Mouse (Mus musculus) activated CD4-positive, CD25-positive, alpha-beta regulatory T cell, adult 4 months (primary cell): Measurements from ENCODE around the gene Cenpo. TPM values are rescaled to one million over a fixed set of nuclear protein-coding genes. Genes with fewer than 3 reads are reported as not detected.
"Not testable (repeated sequence)": the region's sequence is repeated elsewhere in the genome, so short reads cannot be mapped to it uniquely, and the experiment has no call there.

Experiments used
- ATAC-seq: one replicate; pipeline ENCODE4 v1.8.0; 2017
- polyA plus RNA-seq, 2 experiments: library from polyadenylated mRNA; unstranded; fragments of 100-300 nt; shearing (Covaris generic); gene quantifications; one replicate each; pipeline ENCODE4 v1.2.1; 2017

The Cenpo gene
- polyA plus RNA-seq, result 10 to 100 TPM; 19.7 to 24.5 TPM

- peak; percentile 94 for ATAC-seq
Measured at GRCm38 (mm10) chr12:4233572-4234508, at the start of gene Cenpo, which contains the start of gene Ptrhd1. TSS of gene Cenpo (minus strand) at chr12:4234294. TSS of gene Ptrhd1 (plus strand) at chr12:4234027.

- ATAC-seq, result no peak
Measured at GRCm38 (mm10) chr12:4279878-4280277, 45.8 kb upstream of the Cenpo start.

GRCm38 (mm10) chr12:4278978-4279755 is 45.1 kb upstream of the Cenpo start:
- ATAC-seq, result peak; percentile 23

DNA sequence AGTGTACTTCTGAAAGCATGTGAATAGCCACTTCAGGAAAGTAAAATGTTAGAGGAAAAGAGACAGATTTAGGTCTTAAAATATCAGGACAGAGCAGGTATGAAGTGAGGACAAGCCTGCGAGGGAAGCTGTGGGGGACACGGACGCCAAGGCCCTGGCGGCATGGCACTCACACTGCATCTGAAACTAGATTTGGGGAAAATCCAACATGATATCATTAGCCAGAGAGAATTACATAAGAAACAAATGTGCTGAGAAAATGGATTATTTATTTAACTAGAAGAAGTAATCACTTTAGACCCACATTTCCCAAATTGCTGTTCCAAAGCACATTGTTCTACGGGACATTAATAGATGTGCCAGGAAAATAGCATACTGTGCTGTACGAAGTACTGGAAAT is 37.0 kb upstream of the Cenpo start:
- no peak for ATAC-seq

DNA sequence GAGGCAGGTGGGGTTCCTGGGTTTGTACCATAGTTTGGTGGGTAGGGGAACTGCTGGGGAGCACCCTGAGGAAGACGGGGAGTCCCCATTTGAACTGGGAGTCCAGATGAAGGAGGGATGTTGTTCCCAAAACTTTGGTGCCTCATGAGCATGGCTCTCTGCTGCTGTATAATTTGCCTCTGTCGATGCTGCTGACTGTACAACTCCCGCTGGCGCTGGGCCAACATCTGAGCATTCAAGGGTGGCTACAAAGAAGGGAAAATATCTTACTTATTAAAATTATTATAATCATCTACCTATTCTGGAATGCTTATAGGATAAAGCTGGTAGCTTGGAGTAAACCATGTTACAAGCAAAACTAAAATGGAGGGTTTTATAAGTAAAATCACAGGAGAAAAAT is 33.7 kb upstream of the Cenpo start:
- ATAC-seq, result no peak

GRCm38 (mm10) chr12:4252742-4253655 is 18.9 kb upstream of the Cenpo start:
- no peak for ATAC-seq

- ATAC-seq, result no peak
Measured at GRCm38 (mm10) chr12:4249786-4250185, 15.7 kb upstream of the Cenpo start.

DNA sequence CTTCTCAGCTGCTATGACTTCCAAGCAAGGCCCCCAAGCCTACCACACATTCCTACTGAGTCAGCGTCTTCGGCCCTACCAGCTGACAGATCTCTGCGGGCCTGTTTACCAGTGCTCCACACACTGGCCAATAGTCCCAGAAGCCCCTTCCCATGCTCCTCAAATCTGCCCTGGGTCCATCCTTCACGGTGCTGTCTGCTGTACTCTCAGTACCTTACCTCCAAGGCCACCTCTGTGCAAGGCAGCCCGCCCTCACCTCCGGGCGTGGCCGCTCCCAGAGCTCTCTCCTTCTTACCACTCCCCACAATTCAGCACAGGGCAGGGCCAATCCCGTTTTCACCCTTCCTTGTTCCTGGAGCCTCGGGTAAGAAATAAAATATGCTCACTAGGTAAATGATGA is 11.6 kb upstream of the Cenpo start:
- no peak for ATAC-seq

DNA sequence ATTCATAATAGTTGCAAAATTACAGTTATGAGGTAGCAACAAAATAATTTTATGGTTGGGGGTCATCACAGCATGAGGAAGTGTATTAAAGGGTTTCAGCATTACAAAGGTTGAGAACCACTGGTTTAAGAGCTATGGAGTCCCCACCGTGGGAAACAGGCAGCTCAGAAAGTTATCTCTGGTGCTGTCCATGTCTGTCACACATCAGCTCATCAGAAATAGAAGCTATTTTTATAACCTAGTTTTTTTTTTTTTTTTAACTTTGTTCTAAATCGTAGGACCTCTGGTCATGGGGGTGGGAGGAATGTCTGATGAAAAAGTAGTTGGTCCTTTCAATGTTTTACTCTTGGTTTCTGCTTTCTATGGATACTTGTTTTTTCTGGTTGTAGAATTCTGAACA is 9.7 kb upstream of the Cenpo start:
- ATAC-seq, result no peak

GRCm38 (mm10) chr12:4240281-4240680 is 6.2 kb upstream of the Cenpo start:
- ATAC-seq, result not testable (repeated sequence)

GRCm38 (mm10) chr12:4237481-4237880 is 3.4 kb upstream of the Cenpo start:
- no peak for ATAC-seq

DNA sequence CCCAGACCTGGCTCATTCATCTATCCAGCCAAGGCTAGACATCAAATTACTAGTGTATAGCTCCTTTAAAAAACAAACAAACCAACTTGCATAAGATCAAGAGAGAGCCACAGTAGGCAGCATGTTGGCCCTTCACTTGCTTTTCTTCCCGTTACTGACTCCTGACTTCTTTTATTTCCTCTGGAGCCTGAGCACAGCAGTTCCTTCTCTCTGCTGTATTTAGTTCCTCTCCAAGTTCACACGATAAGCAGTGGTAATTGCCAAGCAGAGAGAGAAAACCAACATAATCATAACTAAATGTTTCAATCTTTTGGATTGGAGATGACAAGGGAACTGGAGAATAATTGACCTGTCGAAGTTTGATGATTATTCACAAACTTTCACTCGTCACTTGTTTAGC is 1.3 kb downstream of the Cenpo start:
- ATAC-seq, result no peak

DNA sequence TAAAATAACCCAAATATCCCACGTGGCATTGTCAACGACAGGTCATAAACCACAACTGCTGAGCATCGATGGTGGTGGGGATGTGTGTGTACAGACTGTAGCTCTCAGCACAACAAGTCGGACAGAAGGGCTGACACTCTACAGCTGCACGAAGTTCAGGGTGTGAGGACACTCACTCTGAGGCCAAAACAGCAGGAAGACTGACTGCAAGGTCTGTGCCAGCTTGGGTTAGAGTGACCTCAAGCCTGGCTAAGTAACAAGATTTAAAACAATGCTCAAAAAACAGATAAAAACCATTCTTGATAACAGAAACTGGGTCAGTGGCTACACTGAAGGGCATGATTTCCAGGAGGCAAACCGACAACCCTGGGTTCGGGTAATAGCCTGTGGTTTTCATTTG is 3.9 kb downstream of the Cenpo start:
- no peak for ATAC-seq

- ATAC-seq, result no peak
Measured at GRCm38 (mm10) chr12:4212908-4213307, 21.2 kb downstream of the Cenpo start.

GRCm38 (mm10) chr12:4211174-4211573 is 22.9 kb downstream of the Cenpo start:
- no peak for ATAC-seq

DNA sequence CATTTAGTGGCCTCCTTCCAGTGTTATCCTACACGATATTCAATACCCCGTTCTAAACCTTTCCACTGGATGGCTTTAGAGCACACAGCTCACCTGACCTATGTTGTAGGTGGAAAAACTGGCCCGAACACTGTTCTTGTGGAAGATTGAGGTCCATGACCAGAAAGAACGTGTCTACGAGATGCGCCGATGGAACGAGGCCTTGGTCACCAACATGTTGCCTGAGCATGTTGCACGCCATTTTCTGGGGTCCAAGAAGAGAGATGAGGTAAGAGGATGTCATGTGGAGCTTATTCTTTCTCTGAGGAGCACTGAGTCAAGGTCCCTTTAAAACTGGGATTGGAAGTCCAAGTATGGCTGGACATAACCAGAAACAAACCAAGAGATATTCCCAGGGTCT is 24.9 kb downstream of the Cenpo start:
- ATAC-seq, result no peak

- peak; percentile 92 for ATAC-seq
Measured at GRCm38 (mm10) chr12:4208405-4209133, 25.5 kb downstream of the Cenpo start.

DNA sequence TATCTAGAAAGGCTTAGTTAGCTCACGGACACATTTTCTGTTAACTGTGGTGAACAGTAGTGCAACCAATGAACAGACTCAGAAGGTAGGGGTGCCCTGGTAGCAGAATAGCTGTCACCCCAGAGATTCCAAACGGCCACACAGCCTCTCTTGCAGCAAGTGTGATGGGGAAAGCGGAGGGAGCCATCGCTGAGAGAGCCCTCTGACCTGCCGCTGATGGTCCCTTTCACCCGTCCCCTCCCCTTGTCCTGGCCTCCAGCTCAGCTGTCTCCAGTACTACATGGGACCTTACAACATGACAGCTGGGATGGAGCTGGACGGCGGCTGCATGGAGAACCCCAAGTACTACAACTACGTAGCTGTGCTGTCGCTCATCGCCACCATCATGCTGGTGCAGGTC is 28.0 kb downstream of the Cenpo start:
- no peak for ATAC-seq

DNA sequence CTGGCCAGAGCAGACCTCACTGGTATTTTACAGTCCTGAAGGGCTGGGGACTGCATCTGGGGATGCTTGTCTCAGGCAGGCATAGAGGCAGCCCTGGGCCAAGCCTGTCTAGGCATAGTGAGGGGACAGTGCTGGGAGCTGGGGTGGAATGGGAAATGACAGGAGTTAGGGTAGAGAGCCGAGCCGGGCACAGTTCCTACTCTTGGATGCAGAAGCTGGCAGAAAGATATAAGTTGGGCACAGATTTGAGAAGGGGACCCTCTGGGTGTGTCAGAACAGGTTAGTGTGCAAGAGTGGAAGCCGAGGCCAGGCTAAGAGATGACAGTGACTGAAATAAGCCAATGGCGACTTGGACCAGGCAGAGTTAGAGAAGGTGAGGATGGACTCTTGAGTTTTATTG is 31.9 kb downstream of the Cenpo start:
- ATAC-seq, result no peak

DNA sequence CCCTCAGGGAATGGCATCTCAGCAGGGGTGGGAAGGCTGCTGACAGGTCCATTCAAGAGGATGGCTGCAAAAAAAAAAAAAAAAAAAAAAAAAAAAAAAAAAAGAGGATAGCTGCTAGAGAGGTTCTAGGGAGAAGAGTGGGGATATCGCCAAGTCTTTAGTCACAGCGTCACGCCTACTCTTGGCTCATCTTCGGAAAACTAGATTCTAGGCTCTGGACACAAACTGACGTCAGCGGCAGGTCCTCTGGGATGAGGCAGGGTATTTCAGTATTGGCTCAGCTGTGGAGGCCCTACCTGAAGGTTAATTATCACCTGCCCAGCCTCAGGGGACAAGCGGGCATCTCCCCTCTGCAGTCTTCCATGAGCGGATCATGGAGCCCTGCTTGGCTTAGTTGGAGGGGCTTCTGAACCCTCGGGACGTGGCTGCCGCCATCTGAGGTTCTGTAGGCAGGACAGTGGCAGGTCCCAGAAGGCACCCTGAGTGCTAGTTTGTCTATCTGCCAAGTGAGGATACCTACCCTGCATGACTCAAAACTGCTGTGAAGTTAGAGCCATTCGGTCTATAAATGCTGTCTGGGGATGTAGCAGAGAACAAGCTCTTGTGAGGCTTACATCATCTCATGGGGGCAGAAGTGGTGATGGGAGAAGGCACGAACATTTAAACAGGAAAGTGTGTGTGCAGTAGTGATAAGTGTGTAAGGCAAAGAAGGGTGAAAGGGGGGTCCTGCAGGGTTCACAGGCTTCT is 32.5 kb downstream of the Cenpo start:
- no peak for ATAC-seq

DNA sequence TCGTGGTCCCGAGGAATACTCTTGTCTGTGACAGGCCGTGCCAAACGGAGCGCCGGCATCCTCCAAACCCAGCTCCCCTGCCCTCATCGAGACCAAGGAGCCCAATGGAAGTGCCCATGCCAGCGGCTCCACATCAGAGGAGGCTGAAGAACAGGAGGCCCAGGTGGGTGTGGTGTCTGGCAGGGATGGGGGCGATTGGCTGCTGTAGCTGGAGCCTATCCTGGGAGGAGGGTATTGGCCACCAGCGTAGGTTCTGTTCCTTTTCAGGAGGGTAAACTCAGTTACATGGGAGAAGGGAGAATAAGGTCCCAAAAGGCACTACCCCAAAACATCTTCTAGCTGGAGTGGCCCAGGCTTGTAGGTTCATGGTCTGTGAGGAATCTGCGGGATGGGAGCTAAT is 34.8 kb downstream of the Cenpo start:
- no peak for ATAC-seq
